Mouse (Mus musculus) midbrain, embryonic 16.5 days (tissue): ENCODE data around the gene Nup205. TPM values are rescaled to one million over a fixed set of nuclear protein-coding genes. Genes with fewer than 3 reads are reported as not detected.
"Not testable (repeated sequence)": the region's sequence is repeated elsewhere in the genome, so short reads cannot be mapped to it uniquely, and the experiment has no call there.

Experiments
- ATAC-seq: fragments of 200-750 bp; cut with Nextera tagmentation; 2 replicates; pipeline ENCODE4 v1.8.0; 2017; ENCODE audit warnings: moderate TSS enrichment
- H3K27ac ChIP-seq: fragments of 300-500 bp; sonication (generic); 2 replicates; pipeline ENCODE4 v1.5.1; 2014; ENCODE audit warnings: mild to moderate bottlenecking, low read length, mixed read lengths
- H3K27me3 ChIP-seq: fragments of 300-500 bp; sonication (generic); 2 replicates; pipeline ENCODE4 v1.6.1; 2014; ENCODE audit warnings: low read depth, low read length, mixed read lengths; ENCODE audit not compliant: control insufficient read depth, insufficient read depth
- H3K36me3 ChIP-seq: fragments of 300-500 bp; sonication (generic); 2 replicates; pipeline ENCODE4 v1.6.1; 2014; ENCODE audit warnings: mild to moderate bottlenecking, low read length, moderate library complexity, mixed read lengths; ENCODE audit not compliant: control insufficient read depth, insufficient read depth
- H3K4me1 ChIP-seq: fragments of 300-500 bp; sonication (generic); 2 replicates; pipeline ENCODE4 v1.6.1; 2014; ENCODE audit warnings: mild to moderate bottlenecking, low read length, mixed read lengths; ENCODE audit not compliant: control insufficient read depth, insufficient read depth
- H3K4me2 ChIP-seq: fragments of 300-500 bp; sonication (generic); 2 replicates; pipeline ENCODE4 v1.6.1; 2014; ENCODE audit warnings: mild to moderate bottlenecking, low read length, mixed read lengths
- H3K4me3 ChIP-seq: fragments of 300-500 bp; sonication (generic); 2 replicates; pipeline ENCODE4 v1.5.1; 2014; ENCODE audit warnings: low read depth, mild to moderate bottlenecking, low read length, moderate library complexity, mixed read lengths
- H3K9ac ChIP-seq: fragments of 300-500 bp; sonication (generic); 2 replicates; pipeline ENCODE4 v1.6.1; 2014; ENCODE audit warnings: low read depth, low read length, mixed read lengths
- H3K9me3 ChIP-seq: fragments of 300-500 bp; sonication (generic); replicated peaks from 2 replicates; pipeline ENCODE4 v1.6.1; 2014; ENCODE audit warnings: mild to moderate bottlenecking, low read length, mixed read lengths; ENCODE audit not compliant: control insufficient read depth, poor library complexity, severe bottlenecking
- WGBS: fragments of 180-500 bp; shearing (Covaris S2); extraction: QIAGEN DNeasy Blood & Tissue Kit; methylation state at CpG from one replicate; pipeline ENCODE4 v1.1.7; 2014; 5-methylcytosine and 5-hydroxymethylcytosine counted together
- polyA plus RNA-seq: library from polyadenylated mRNA; unstranded; fragments of >200 nt; fragmentation: Nextera tagmentation; extraction: Ambion mirVana; gene quantifications from 2 replicates; pipeline ENCODE4 v1.2.1, GENCODE M21; 2015

Nup205 gene
- polyA plus RNA-seq, 1 experiment from 2014 or later = 23.9 TPM

DNA sequence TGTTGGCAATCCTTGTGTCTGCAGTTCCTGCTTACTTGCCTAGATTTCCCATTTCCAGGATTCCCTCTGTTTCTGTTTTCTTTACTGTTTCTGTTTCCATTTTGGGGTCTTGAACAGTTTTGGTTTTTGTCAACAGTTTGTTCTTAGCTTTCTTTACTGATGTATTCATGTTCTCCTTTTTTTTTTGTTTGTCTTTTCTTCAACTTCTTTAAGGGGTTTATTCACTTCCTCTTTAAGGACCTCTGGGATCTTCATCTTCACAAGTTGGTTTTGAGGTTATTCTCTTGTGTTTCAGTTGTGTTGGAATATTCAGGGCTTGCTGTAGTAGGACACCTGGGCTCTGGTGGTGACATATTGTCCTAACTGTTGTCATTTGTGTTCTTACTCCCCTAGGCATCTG lies 22.7 kb upstream of the Nup205 start:
- H3K9me3 ChIP-seq = no peaks in the 10 kb centered on the region
- no peak for ATAC-seq
- H3K36me3 ChIP-seq = no peaks in the 10 kb centered on the region
- no peak overlapping the region for H3K27ac ChIP-seq
- H3K4me3 ChIP-seq = no peak overlapping the region
- no peak overlapping the region for H3K9ac ChIP-seq
- H3K4me1 ChIP-seq = no peaks in the 10 kb centered on the region
- H3K27me3 ChIP-seq = no peaks in the 10 kb centered on the region
- H3K4me2 ChIP-seq = no peak overlapping the region

- no peak overlapping the region for H3K9ac ChIP-seq
- no peaks in the 10 kb centered on the region for H3K9me3 ChIP-seq
- no peak overlapping the region for H3K4me3 ChIP-seq
- no peaks in the 10 kb centered on the region for H3K27me3 ChIP-seq
- no peak for ATAC-seq
- no peaks in the 10 kb centered on the region for H3K36me3 ChIP-seq
- no peaks in the 10 kb centered on the region for H3K4me1 ChIP-seq
- no peak overlapping the region for H3K4me2 ChIP-seq
- 91% methylated on average over 4 of the region's 4 CpGs for WGBS
- no peak overlapping the region for H3K27ac ChIP-seq
Measured at GRCm38 (mm10) chr6:35169250-35169649, 8.0 kb upstream of the Nup205 start.

GRCm38 (mm10) chr6:35172028-35172427 lies 5.2 kb upstream of the Nup205 start:
- not testable (repeated sequence) for H3K27me3 ChIP-seq, H3K27ac ChIP-seq, H3K9me3 ChIP-seq, H3K4me3 ChIP-seq, H3K4me2 ChIP-seq, H3K4me1 ChIP-seq, H3K36me3 ChIP-seq, H3K9ac ChIP-seq, ATAC-seq
- 73% methylated on average over 3 of the region's 3 CpGs for WGBS

DNA sequence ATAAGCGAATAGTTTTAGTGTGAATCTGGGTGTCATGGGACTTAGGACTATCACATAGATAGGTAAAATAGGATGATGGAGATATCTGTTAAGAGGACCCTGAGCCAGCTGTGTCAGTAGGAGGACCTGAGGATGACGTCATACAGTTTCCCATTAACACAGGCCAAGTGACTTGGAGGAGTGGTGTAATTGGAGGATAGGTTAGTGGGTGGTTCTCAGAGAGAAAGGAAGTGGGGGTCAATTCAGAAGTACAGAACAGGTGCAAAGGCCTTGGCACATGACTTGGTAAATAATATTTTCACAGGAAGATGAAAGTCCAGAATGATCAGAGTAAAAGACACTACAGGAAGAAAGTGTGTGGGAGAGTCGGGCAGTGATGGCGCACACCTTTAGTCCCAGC lies 4.0 kb upstream of the Nup205 start:
- no peaks in the 10 kb centered on the region for H3K4me1 ChIP-seq
- ATAC-seq = no peak
- 87% methylated on average over 4 of the region's 4 CpGs for whole genome bisulfite sequencing

GRCm38 (mm10) chr6:35177650-35178272 lies 540 bp downstream of the Nup205 start:
- no peaks in the 10 kb centered on the region for H3K9me3 ChIP-seq

More for the DNA sequence above, 4.0 kb upstream of the Nup205 start:
- Histone ChIP-seq H3K36me3 (no peaks in the 10 kb centered on the region), H3K27me3 (no peaks in the 10 kb centered on the region), H3K27ac (no peak overlapping the region), H3K9ac (no peak overlapping the region), H3K4me2 (no peak overlapping the region), H3K9me3 (no peaks in the 10 kb centered on the region), H3K4me3 (no peak overlapping the region)

DNA sequence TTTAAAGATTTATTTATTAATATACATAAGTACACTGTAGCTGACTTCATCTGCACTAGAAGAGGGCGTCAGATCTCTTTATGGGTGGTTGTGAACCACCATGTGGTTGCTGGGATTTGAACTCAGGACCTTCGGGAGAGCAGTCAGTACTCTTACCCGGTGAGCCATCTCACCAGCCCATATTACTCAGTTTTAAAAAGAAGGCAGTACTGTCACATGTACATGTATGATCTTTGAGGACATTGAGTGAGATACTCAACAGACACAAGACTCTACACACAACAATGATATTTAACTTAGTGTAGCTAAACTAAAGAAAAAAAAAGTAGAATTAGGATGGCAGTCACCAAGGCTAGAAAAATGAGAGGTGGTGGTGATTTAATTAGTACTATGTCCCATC lies 2.1 kb downstream of the Nup205 start:
- H3K36me3 ChIP-seq, H3K27ac ChIP-seq, H3K4me2 ChIP-seq, H3K4me3 ChIP-seq, ATAC-seq, H3K4me1 ChIP-seq, H3K9ac ChIP-seq, H3K27me3 ChIP-seq, H3K9me3 ChIP-seq: not testable (repeated sequence)
- WGBS = 97% methylated on average over 3 of the region's 3 CpGs

More at GRCm38 (mm10) chr6:35177650-35178272, 540 bp downstream of the Nup205 start:
- H3K27ac ChIP-seq = peak overlapping the region; percentile 99
- peak; percentile 81 for ATAC-seq
- under 1% methylated on average over 60 of the region's 69 CpGs for WGBS
- H3K36me3 ChIP-seq = no peaks in the 10 kb centered on the region
- peak overlapping the region; percentile 86 for H3K4me2 ChIP-seq
- no peaks in the 10 kb centered on the region for H3K27me3 ChIP-seq
- peak overlapping the region; percentile 98 for H3K4me3 ChIP-seq
- H3K4me1 ChIP-seq = peaks cover 7% of the 10 kb centered on the region; the same call in 1 of the 2 replicates
- peak overlapping the region; percentile 92 for H3K9ac ChIP-seq

DNA sequence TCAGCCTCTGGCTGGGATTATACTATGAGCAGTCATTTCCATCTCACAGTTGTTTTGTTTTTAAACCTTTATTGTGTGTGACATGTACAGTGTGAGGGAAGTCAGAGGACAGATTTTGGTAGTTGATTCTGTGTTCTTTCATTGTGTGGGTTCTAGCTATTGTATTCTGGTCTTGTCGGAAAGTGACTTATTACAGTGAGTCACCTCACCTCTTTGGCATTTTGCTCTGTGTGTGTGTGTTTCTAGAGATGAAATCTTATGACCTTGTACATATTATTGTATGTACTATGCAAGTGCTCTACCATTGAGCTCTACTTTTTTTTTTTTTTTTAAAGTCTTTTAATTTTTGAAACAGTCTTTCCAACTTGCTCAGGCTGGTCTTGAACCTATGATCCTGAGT lies 7.6 kb downstream of the Nup205 start:
- Histone ChIP-seq H3K9ac (no peak overlapping the region), H3K4me2 (no peak overlapping the region), H3K27ac (no peak overlapping the region), H3K4me3 (no peak overlapping the region), H3K36me3 (peaks cover 14% of the 10 kb centered on the region; the same call in 1 of the 2 replicates), H3K4me1 (no peaks in the 10 kb centered on the region), H3K9me3 (no peaks in the 10 kb centered on the region), H3K27me3 (no peaks in the 10 kb centered on the region)
- no peak for ATAC-seq
- WGBS = 94% methylated on average over 1 of the region's 1 CpGs

GRCm38 (mm10) chr6:35191198-35191597 lies 14.0 kb downstream of the Nup205 start:
- Histone ChIP-seq H3K27ac (no peak overlapping the region), H3K4me2 (no peak overlapping the region), H3K36me3 (peaks cover 37% of the 10 kb centered on the region), H3K9ac (no peak overlapping the region), H3K4me1 (no peaks in the 10 kb centered on the region), H3K27me3 (no peaks in the 10 kb centered on the region), H3K4me3 (no peak overlapping the region), H3K9me3 (no peaks in the 10 kb centered on the region)
- no peak for ATAC-seq
- 91% methylated on average over 8 of the region's 8 CpGs for WGBS

GRCm38 (mm10) chr6:35225696-35226095 lies 48.5 kb downstream of the Nup205 start:
- WGBS = 81% methylated on average over 4 of the region's 4 CpGs
- H3K4me1 ChIP-seq = no peaks in the 10 kb centered on the region
- no peak for ATAC-seq
- no peak overlapping the region for H3K27ac ChIP-seq
- no peaks in the 10 kb centered on the region for H3K9me3 ChIP-seq
- H3K4me3 ChIP-seq = no peak overlapping the region
- no peak overlapping the region for H3K4me2 ChIP-seq
- no peaks in the 10 kb centered on the region for H3K27me3 ChIP-seq
- H3K36me3 ChIP-seq = peaks cover 23% of the 10 kb centered on the region
- no peak overlapping the region for H3K9ac ChIP-seq
